Mouse (Mus musculus) c-Kit-positive CD71-positive TER-119-positive erythroid progenitor cells, embryonic 14.5 days (primary cell): ENCODE results near the gene Rgs9.
"Not testable (repeated sequence)": the region's sequence is repeated elsewhere in the genome, so short reads cannot be mapped to it uniquely, and the experiment has no call there.

Experiments used
- DNase-seq: peaks from one replicate; pipeline ENCODE4 v3.0.0-alpha.2; 2013; ENCODE audit warnings: low spot score

Gene Rgs9

GRCm38 (mm10) chr11:109305680-109306079, 7.8 kb upstream of the Rgs9 start:
- DNase-seq: no peak

DNA sequence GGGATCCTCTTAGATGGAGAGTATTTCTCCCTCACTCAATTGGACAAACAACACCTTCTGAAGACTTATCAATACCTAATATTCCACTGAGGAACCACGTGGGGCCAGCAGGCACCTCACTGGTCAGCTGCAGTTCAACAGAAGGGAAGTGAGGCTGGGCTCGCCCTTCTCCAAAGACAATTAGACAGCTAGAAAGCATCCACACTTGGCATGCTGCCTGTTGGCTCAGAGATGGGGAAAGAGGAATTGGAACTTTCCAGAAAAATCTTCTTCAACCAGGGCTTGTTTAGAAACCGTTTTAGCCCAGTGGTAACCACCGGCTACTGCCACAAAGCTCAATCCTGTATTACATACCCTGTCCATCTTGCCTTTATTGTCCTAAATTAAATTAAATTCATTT, 4.4 kb upstream of the Rgs9 start:
- no peak for DNase-seq

DNA sequence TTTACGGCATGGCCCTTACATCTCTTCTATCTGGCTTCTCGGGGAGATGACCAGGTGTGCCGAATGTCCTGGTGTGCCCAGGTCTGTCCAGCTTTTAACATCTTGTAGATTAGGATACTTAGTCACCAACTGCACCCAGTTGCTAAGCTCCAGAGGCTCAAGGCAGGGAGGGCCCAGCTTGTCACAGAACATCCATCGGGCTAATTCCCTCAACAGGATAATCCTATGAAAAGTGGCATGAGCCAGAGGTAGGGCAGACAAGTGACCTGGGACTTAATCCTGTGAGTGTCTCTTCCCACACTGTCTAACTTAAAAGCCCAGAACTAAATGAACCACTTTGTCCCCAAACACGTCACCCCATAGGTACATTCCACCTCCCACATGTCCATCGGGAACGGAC, 898 bp downstream of the Rgs9 start:
- no peak for DNase-seq

GRCm38 (mm10) chr11:109292056-109292455, 5.9 kb downstream of the Rgs9 start:
- no peak for DNase-seq

DNA sequence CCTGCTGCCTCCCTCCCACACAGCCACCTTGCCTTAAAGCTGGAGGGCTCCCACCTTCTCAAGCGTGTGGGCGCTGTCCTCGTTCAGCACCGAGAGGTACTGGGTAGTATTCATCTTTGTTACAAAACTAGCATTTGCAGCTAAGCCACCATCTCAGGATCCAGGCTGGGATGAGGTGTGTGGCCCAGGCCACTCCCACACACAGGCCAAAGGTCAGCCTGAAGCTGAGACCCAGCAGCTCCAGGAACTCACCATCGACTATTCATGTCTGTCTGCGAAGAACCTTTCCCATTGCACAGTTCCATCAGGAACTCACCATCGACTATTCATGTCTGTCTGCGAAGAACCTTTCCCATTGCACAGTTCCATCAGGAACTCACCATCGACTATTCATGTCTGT, 8.6 kb downstream of the Rgs9 start:
- not testable (repeated sequence) for DNase-seq

- no peak for DNase-seq
These were observed 13.1 kb downstream of the Rgs9 start for GRCm38 (mm10) chr11:109284811-109285210.

DNA sequence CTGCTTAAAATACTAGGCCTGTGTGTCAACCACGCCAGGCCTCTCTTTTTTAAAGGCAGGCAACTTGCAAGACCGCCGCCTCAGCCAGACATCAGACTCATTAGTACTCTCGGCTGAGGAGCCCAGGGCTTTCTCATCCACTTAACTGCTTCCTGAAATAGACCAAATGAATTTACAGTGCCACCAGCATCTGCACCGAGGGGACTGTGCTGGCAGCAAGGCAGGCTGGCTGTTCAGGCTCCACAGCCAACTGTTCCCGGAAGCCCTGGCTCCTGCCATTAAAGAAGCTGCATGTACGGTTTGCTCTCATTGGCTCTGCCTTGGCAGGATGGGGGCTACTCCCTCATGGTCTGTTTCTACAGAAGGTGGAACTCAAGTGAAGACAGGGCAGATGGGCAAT, 19.7 kb downstream of the Rgs9 start:
- DNase-seq: no peak

DNA sequence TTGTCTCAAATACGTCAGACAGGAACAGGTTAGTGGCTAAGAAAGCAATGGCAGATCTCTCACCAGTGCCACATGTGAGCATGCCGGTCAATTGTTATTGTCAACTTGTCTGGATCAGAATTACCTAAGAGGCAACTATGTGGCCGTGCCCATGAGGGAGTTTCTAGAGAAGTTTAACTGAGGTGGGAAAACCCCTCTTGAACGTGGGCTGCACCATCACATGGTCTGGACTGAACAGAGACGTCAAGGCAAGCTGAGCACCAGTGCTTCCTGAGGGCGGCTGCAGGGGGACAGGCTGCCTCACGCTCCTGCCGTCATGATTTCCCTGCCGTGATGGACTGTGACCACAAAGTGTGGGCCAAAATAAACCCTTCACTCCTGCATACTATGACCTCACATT, 26.5 kb downstream of the Rgs9 start:
- no peak for DNase-seq

DNA sequence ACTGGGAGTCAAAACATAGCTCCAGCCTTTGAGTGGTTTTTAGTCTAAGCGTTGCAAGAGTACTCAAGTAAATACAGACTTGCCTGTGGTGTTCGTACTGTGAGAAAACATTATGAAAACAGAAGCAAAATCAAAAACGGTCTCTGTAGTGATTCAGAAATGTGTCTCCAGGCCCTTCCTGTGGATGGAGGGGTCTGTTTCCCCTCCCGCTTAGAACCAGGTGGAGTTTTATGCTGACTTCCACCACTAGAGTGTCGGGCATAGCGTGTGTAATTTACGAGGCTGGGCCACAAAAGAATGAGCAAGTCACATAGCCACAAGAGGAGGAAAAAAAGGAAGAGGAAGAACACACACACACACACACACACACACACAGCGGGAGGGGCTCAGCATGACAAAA, 27.6 kb downstream of the Rgs9 start:
- no peak for DNase-seq

GRCm38 (mm10) chr11:109269662-109270341, 28.1 kb downstream of the Rgs9 start:
- DNase-seq: no peak

DNA sequence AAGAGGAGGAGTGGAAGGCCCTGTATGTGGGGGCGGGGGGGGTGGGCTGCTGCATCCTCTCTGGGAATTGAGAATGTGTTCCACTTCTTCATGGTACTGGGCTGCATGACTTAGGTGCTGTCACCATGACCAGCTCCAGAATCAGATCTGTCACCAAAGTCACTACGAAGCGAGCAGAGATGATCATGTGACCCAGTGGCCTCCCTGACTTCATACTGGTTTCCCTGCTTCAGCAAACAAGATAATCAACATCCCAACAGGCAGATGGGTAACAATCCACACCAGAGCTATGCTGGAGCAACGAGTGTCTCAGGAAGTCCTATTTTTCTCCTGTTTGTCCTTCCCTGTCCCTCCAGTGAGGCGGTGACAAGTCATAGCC, 28.7 kb downstream of the Rgs9 start:
- no peak for DNase-seq

DNA sequence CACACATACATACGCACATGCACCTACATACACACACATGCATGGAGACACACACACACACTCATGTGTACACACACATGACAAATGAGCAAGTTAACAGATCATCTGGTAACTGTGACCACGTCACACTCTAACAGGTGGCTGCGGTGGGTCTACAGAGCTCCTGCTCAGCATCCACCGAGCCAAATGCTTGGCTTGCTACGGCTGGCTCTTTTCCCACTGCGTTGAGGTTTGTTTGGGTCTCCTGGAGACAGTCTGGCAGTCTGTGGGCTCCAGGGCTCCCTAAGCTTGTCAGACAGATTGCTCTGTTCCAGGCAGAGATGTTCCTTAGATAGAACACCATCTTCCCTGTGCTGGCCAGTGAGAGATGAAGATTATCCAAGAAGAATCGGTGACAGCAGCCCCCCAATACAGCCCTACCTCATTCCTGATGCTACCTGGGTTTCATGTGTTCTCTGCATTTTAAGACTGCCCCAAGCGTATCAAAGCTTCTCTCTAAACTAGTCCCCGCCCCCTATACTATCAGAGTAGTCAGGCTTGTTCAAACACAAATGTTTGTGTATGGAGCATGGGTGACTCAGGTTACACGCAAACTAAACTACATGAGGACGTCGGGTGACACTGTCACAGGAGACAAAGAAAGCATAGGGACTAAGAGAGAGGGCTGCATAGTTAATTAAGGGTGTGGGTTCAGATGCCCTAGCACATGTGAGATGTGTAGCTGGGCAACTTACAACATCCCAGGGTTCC, 31.6 kb downstream of the Rgs9 start:
- no peak for DNase-seq

DNA sequence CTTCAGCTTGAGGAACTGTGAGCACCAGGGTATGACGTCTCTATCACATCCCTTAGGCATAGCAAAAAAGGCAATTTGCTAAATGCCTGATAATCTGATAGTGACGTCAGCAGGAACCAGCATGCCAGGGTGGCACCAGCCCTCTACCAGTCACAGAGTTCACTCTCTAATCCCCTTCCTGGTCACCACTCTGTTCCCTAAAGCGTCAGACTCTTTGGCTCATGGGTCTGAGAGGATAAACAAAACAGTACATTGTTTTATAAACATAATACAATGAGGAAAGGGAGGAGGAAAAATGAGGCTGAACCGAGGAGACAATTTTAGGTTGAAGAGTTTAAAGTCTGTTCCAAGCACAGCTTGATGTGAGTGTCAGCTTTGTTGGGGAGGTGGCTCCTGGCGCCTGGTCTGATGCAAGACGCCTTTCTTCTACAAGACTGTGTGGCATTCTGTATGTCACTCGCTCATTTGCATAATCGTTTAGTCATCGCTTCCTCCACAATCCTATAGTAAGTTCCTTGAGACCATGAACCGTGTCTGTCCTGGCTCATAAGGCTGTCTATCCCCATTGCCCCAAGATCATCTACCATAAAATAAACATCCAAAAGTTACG, 33.7 kb downstream of the Rgs9 start:
- DNase-seq: no peak

DNA sequence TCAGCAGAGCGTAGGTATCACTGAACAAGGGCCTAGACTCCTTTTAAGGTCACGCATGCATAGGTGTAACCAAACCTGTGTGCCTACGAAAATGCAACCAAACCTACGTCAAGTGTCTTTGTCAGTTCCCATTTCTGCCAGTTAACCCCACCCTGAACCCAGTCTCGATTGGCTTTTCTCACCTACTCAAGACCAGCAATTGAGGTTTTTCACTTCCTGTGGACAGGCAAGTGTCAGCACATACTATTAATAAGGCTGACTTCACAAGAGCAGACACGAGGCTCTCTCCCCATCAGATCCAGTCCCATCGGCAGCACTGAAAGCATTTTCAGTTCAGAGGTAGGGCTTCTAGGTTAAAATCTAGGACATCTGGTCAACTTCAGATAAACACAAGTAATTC, 37.4 kb downstream of the Rgs9 start:
- no peak for DNase-seq

GRCm38 (mm10) chr11:109258941-109259910, 38.7 kb downstream of the Rgs9 start:
- no peak for DNase-seq

- DNase-seq: no peak
These were observed 40.1 kb downstream of the Rgs9 start for GRCm38 (mm10) chr11:109257824-109258223.

- no peak for DNase-seq
These were observed 42.9 kb downstream of the Rgs9 start for GRCm38 (mm10) chr11:109255022-109255421.

DNA sequence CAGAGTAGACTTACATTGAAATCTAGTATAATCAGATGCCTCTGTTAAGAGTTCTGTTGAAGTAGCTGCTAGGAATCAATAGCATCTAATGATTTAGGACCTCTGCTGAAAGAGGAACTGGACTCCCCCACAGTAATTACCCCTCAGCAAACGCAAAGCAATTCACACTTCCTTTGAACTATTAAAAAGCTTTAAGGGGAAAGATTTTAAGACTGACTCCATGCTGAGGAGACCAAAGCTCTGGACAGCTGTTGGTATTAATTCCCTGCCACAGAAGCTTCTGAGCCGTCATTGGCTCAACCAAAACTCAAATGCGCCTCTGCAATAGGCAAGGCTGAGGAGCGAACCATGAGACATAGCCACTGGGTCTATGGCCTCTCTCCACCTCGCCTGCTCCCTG, 45.4 kb downstream of the Rgs9 start:
- DNase-seq: no peak

- DNase-seq: no peak
These were observed 47.4 kb downstream of the Rgs9 start for GRCm38 (mm10) chr11:109250566-109250965.

DNA sequence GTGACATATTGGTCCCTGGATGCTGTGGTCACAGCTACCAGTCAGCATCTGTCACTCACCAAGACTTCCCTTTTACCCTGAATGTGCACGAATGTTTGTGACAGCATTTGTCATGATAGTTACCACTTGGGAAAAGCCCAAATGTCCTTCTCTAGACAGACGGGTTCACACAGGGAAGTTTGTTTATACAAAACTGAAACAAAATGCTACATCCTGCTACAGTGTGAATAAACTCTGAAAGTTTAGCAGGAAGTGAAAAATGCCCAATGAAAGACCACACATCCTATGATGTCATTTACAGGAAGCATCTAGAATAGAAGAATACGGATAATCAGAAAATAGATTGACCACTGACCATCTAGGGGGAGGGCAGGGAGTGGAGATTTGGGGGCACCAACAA, 51.0 kb downstream of the Rgs9 start:
- no peak for DNase-seq

DNA sequence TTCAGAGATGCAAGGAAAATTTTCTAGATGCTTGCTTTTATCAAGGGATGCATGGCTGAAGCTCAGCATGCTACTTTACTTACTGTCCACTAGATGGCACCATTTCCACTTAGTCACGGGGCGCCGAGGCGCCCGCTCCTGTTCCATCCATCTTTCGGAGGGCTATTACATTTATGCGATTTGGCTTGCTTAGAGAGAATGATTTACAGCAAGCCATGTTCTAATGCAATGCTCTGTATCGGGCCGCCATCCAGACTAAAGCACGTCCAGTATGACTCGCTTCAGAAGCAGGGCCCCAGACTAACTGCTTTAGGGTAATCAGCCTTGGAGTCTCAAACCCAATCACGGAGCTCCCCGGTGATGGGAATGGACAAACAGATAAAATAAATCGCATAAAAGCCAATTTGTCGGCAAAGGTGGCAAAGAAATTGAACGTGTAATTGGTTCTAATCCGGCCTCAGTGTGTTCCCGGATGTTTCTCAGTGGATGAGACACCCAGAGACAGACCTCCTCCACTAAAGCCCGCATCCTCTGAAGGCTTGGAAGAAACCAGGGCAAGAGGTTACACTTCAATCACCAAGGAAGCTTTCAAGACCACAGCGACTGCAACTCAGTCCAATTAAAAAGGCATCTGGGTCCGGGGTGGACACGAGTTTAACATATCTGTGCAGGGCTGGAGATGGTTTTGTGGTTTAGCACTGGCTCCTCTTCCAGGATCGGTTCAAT, 53.1 kb downstream of the Rgs9 start:
- peak; percentile 37 for DNase-seq

DNA sequence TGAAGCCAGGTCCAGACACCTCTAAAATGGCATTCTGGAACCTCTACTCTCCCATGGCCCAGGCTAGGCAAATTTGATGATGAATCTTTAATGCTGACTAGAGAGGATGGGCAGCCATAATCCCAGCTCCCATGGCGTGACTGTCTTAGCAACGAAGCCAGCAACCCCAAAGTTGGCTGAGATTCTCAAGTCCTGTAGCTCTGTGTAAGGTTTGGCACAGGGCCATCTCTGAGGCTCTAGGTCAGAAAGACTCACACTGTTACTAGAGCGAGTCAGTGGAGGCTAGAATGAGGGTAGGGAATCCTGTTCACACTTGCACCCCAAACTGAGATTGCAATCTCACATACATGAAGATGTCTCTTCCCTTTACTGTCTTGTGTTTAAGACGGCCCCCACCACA, 57.8 kb downstream of the Rgs9 start:
- no peak for DNase-seq
